Mouse (Mus musculus) adrenal gland, postnatal 10 days (tissue): ENCODE data around the gene Gpr155. TPM values are rescaled to one million over a fixed set of nuclear protein-coding genes. Genes with fewer than 3 reads are reported as not detected.
A peak's percentile ranks its signal among the peaks of the same experiment; 100 is the strongest.

ENCODE experiments used
- DNase-seq: peaks from one replicate; pipeline ENCODE4 v3.0.0; 2021; ENCODE audit warnings: mixed read lengths
- long read RNA-seq, 2 experiments: library from polyadenylated mRNA; stranded (forward); transcript quantifications; one replicate each; pipeline ENCODE4 v2.0.0; 2021
- total RNA-seq, 2 experiments: library from RNA; stranded (reverse); gene quantifications; 2 replicates each; pipeline ENCODE4 v1.2.3; 2021

The Gpr155 gene
- total RNA-seq: 1 to 10 TPM; 6.7 to 9.8 TPM
- long read RNA-seq, experiment 1, partial matches to known transcripts: 0 of 2 reads
- long read RNA-seq, experiment 1, other reads (novel, unspliced or antisense): 2 of 2 reads
- long read RNA-seq, experiment 2, full-length matches to known transcripts: 3 of 5 reads
- long read RNA-seq, experiment 2, partial matches to known transcripts: 1 of 5 reads
- long read RNA-seq, experiment 2, other reads (novel, unspliced or antisense): 1 of 5 reads

GRCm38 (mm10) chr2:73386356-73387046 is at the start of gene Gpr155:
Gene Gpr155, minus strand, starts transcription at chr2:73386572.
- peak; percentile 100 for DNase-seq

DNA sequence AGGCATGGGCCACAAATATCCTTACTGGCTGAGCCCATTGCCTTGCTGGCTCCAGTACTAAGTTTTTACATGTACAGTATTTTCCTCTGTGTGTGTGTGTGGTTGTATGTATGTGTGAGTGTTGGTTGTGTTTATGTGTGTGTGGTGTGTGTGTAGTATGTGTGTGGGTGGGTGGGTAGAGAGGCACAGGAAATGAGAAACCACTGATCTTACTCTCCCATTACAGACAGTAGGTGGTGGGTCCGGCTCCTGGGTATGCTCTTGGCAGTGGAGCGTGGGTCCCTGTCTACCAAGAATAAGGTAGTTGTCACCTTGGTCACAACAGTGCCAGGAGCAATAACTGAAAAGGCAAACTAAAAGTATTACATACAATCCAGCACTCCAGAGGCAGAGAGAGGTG is 49.5 kb upstream of the Gpr155 start:
- DNase-seq: no peak

GRCm38 (mm10) chr2:73431959-73432396 is 45.6 kb upstream of the Gpr155 start:
- peak; percentile 32 for DNase-seq

- no peak for DNase-seq
Observed at GRCm38 (mm10) chr2:73428803-73429468, 42.6 kb upstream of the Gpr155 start.

DNA sequence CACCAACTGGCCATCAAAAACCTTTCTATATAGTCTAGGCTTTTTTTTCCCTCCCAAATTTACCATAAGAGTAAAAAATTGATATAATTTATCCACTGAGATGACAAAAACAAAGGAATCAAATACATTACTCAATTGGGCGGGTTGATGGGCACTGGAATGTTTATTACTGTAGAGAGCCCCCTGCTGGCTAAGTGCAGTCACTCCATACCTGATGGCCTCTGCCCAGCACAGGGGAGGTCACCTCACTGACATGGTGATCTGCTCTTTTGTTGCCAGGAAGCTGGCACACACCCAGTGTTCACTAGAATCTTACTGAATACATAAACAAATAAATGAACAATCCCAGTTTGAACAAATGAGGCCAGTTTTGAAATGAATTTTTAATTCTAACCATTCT is 40.9 kb upstream of the Gpr155 start:
- peak; percentile 58 for DNase-seq

- DNase-seq: no peak
Observed at GRCm38 (mm10) chr2:73425822-73426221, 39.5 kb upstream of the Gpr155 start.

DNA sequence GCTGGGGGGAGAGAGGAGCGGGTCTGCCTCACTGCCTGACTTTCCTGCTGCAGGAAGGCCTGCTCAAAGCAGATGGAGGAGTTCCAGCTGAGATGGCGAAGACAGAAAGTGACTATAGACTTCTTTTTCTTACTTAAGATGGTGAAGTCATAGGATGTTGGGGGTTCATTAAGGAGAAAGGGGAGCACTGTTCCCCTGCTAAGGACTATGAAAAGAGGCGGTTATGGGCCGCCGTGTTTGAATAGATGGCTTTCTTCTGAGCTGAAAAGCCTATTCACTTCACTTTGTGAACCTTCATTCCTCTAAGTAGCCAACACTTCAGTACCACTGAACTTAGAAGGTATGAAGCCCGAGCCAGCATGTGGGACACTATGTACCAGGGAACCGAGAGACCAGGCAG is 33.4 kb upstream of the Gpr155 start:
- DNase-seq: no peak

DNA sequence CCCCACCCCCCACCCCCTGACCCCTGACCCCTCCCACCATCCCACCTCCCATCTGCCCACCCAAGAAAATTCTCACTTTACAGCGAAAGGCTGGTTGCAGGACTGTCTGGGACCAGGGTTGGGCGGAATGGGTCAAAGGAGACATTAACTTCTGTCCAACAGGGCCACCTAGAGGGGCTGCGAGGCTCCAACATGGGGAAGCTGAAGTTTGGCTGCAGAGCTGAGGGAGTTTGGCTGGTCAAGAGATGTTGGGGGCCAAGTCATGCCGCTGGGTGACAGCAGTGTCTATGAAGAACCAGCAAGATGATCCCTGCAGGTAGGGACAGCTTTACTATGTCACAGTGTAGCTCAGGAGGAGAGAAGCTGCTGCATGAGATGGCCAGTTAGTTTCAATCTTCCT is 32.9 kb upstream of the Gpr155 start:
- DNase-seq: peak; percentile 50

DNA sequence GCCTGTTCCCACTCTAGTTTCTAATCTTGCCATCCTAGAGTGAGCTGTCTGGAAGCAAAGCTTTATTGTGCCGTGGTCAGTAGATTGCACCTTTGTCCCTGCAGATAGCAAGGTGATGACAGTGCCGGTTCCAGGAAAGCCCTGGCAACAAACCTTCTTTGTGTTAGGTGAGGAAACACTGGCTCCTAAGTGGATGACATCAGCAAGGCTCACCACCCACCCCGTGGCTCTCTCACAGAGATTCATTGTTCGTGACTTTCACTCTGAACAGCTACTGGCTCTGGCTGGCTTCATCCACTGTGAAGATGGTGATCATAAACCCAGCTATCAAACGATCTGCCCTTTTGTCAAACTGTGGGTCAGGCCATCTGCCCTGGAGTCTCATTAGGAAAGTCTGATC is 29.5 kb upstream of the Gpr155 start:
- no peak for DNase-seq

GRCm38 (mm10) chr2:73410076-73410475 is 23.7 kb upstream of the Gpr155 start:
- DNase-seq: no peak

- no peak for DNase-seq
Observed at GRCm38 (mm10) chr2:73407662-73408061, 21.3 kb upstream of the Gpr155 start.

GRCm38 (mm10) chr2:73406336-73406915 is 20.1 kb upstream of the Gpr155 start:
- DNase-seq: no peak

DNA sequence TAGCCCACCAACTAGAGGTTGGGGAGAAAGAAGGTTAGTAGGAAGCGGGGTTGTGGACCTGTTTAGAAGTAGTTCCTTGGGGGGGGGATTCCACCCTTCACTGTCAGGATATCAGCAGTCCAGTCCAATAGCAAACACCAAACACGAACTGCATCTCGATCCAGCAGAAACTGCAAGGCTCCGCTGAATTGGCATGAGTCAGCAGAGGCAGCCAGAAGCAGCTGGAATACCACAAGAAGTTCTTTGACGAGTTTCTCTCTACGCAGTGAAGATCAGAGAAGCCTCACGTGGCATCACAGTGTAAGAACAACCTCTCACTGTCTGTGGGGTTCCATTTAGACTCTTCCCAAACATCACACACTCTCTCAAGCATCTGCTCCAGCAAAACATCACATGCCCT is 18.6 kb upstream of the Gpr155 start:
- DNase-seq: no peak

DNA sequence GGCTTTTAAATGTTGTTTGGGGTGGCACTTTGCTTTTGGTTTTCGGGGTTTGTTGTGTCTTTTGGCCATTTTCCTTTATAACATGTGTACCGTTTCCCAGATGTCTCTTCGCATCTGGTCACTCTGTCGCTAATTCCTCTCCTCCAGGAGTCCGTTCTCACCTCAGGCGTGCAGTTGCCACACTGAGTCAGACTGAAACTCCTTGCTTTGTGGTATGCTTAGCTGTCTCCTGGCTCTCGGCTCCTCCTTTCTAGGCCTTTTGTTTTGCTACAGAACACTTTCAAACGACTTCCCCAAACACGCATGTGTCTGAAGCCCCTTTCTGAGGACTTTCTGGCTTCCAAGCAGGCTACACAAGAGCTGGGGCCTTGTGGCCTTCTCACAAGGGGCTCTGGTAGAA is 18.1 kb upstream of the Gpr155 start:
- no peak for DNase-seq

GRCm38 (mm10) chr2:73403385-73404013 is 17.1 kb upstream of the Gpr155 start:
- DNase-seq: no peak

DNA sequence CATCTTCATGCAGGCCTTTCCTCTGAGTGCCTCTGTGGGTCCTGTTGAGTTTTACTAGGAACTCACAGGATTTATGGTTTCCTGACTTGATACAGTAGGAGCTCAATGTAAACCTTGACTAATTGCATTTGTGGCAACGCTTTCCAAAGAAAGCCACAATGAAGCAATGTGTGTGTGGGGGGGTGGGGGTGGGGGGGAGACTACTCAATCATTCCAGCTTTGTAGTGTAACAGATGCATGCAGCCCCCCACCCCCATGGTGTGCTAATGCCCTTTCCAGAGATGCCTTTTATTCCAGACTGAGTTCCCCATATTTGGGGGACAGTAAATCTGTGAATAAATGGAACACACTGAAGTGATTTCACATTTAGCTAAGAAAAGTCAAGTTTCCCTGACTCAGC is 15.3 kb upstream of the Gpr155 start:
- no peak for DNase-seq

GRCm38 (mm10) chr2:73397476-73397875 is 11.1 kb upstream of the Gpr155 start:
- DNase-seq: no peak

DNA sequence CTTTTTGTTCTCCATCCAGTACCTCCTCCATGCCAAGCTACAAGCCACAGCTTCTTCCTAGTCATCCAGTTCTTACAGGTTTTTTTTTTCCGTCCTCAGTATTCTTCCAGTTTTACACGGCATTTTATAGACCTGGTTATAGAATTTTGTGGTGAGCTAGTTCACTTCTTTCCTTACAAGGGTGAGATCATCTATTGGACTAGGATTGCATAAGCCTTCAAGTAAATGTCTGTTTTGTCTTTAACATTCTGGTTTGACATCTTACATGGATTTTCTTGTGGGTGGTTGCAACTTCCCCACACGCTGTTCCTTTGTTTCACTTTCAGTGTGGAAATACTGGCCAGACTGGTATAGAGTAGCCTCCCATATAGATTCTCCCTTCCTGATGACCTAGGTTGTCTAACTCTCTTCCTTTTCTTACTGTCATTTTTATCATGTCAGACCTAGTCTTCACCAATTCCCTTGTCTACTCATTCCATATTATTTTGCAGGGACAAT is 10.5 kb upstream of the Gpr155 start:
- DNase-seq: no peak

DNA sequence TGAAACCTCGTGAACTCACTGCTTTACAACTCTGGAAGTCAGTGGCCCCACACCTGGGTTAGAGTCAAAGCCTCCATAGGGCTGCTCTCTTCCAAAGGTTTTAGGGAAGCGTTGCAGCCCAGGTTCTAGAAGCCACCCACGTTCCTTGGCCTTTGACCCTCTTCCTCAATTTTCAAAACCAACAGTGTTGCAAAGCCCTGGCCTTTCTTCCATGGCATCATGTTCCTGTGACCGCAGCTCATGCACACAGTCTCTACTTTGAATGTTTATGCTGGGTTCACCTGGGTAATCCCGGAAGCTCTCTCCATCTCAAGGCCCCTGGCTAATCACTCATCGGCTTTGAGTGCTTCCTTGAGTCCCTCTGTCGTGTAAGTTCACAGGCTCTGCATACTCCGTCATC is 9.1 kb upstream of the Gpr155 start:
- DNase-seq: no peak

DNA sequence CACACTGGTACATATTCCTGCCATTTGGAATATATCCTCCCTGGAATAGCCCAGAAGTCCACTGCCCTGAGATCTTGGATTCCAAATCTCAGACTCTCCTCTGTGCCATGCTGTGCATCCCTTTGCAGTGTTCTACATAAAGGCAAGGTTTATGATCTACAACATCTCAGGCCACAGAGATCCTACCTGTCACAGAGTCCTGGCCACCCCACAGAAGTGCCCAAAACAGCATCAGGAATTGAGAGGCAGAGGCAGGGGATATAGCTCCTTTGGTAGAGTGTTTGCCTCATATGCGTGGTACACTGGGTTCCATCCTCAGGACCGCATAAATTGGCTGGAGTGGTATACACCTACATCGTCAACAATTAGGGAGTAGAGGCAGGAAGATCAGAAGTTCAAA is 8.1 kb upstream of the Gpr155 start:
- DNase-seq: no peak

GRCm38 (mm10) chr2:73392772-73393171 is 6.4 kb upstream of the Gpr155 start:
- no peak for DNase-seq

DNA sequence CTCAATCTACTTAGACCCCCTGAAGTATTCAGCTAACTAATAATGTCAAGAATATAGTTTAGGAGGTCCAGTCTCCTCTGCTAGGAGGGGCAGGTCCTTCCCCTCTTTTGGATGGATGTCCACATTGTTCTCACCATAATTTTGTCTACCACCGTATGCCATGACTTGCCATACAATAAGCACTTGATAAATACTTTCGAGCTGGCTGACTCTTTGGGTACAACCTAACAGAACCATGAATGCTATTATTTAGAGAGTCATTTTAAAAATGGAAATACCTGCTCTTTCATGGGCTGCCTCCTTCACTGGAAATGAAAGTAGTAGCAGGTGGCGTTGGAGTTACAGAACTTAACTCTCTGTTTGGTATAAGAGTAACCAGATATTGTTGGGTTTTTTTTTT is 3.6 kb upstream of the Gpr155 start:
- no peak for DNase-seq

- no peak for DNase-seq
Observed at GRCm38 (mm10) chr2:73387806-73388205, 1.4 kb upstream of the Gpr155 start.
